Mouse (Mus musculus): ENCODE data around the gene Ttc28. TPM values are rescaled to one million over a fixed set of nuclear protein-coding genes. Genes with fewer than 3 reads are reported as not detected.

Ttc28 gene
- polyA plus RNA-seq, 1 experiment from 2014 or later, result 3.5 TPM

- Histone ChIP-seq H3K4me2 (replicated peaks; ENCODE audit: low read depth) (no peak overlapping the region), H3K4me1 (replicated peaks; ENCODE audit: control insufficient read depth, insufficient read depth) (no peaks in the 10 kb centered on the region), H3K27ac (replicated peaks) (no peak overlapping the region), H3K4me3 (ENCODE audit: low read depth, low read length) (no peak overlapping the region), H3K36me3 (ENCODE audit: control insufficient read depth, insufficient read depth, low read length) (no peaks in the 10 kb centered on the region), H3K9me3 (ENCODE audit: control insufficient read depth, low read length) (no peaks in the 10 kb centered on the region), H3K9ac (ENCODE audit: low read length) (no peak overlapping the region), H3K27me3 (ENCODE audit: control insufficient read depth, insufficient read depth, low read length) (no peaks in the 10 kb centered on the region)
- 84% methylated on average over 5 of the region's 5 CpGs for WGBS
- DNase-seq (ENCODE audit: low spot score), result no peak
- ATAC-seq (ENCODE audit: low FRiP score, low TSS enrichment), result no peak
- TF ChIP-seq CTCF (IDR thresholded peaks at IDR 0.05; ENCODE audit: low read depth) (no peak), EP300 (optimal IDR thresholded peaks at IDR 0.05) (no peak)
Observed at GRCm38 (mm10) chr5:111080601-111081000, 201.0 kb downstream of the Ttc28 start.

GRCm38 (mm10) chr5:111085849-111086248, 206.2 kb downstream of the Ttc28 start:
- Histone ChIP-seq H3K9me3 (ENCODE audit: control insufficient read depth, low read length) (no peaks in the 10 kb centered on the region), H3K4me1 (replicated peaks; ENCODE audit: control insufficient read depth, insufficient read depth) (no peaks in the 10 kb centered on the region), H3K9ac (ENCODE audit: low read length) (no peak overlapping the region), H3K27me3 (ENCODE audit: control insufficient read depth, insufficient read depth, low read length) (no peaks in the 10 kb centered on the region), H3K4me3 (ENCODE audit: low read depth, low read length) (no peak overlapping the region), H3K4me2 (replicated peaks; ENCODE audit: low read depth) (no peak overlapping the region), H3K36me3 (ENCODE audit: control insufficient read depth, insufficient read depth, low read length) (no peaks in the 10 kb centered on the region), H3K27ac (replicated peaks) (no peak overlapping the region)
- no peak for DNase-seq (ENCODE audit: low spot score)
- no peak for ATAC-seq (ENCODE audit: low FRiP score, low TSS enrichment)
- TF ChIP-seq EP300 (optimal IDR thresholded peaks at IDR 0.05), result no peak
- TF ChIP-seq CTCF (IDR thresholded peaks at IDR 0.05; ENCODE audit: low read depth), result no peak
- WGBS, result 95% methylated on average over 4 of the region's 4 CpGs

GRCm38 (mm10) chr5:111096750-111097149, 217.1 kb downstream of the Ttc28 start:
- Histone ChIP-seq H3K9me3 (ENCODE audit: control insufficient read depth, low read length) (no peaks in the 10 kb centered on the region), H3K4me3 (ENCODE audit: low read depth, low read length) (no peak overlapping the region), H3K9ac (ENCODE audit: low read length) (no peak overlapping the region), H3K27ac (replicated peaks) (no peak overlapping the region), H3K4me1 (replicated peaks; ENCODE audit: control insufficient read depth, insufficient read depth) (0 out of 2 replicates have a peak, but pooled peaks cover 2% of the 10 kb centered on the region), H3K27me3 (ENCODE audit: control insufficient read depth, insufficient read depth, low read length) (no peaks in the 10 kb centered on the region), H3K36me3 (ENCODE audit: control insufficient read depth, insufficient read depth, low read length) (no peaks in the 10 kb centered on the region; the same call in 1 of the 2 replicates), H3K4me2 (replicated peaks; ENCODE audit: low read depth) (no peak overlapping the region)
- no peak for TF ChIP-seq EP300 (optimal IDR thresholded peaks at IDR 0.05)
- no peak for TF ChIP-seq CTCF (IDR thresholded peaks at IDR 0.05; ENCODE audit: low read depth)
- 58% methylated on average over 5 of the region's 5 CpGs for WGBS
- DNase-seq (ENCODE audit: low spot score) (no peak), ATAC-seq (ENCODE audit: low FRiP score, low TSS enrichment) (no peak)

GRCm38 (mm10) chr5:111097233-111098160, 217.9 kb downstream of the Ttc28 start:
- H3K9me3 ChIP-seq (ENCODE audit: control insufficient read depth, low read length), result no peaks in the 10 kb centered on the region
- DNase-seq (ENCODE audit: low spot score), result no peak
- 0 out of 2 replicates have a peak, but pooled peaks cover 2% of the 10 kb centered on the region for H3K4me1 ChIP-seq (replicated peaks; ENCODE audit: control insufficient read depth, insufficient read depth)
- WGBS, result 55% methylated on average over 11 of the region's 11 CpGs
- H3K27me3 ChIP-seq (ENCODE audit: control insufficient read depth, insufficient read depth, low read length), result no peaks in the 10 kb centered on the region
- no peaks in the 10 kb centered on the region; the same call in 1 of the 2 replicates for H3K36me3 ChIP-seq (ENCODE audit: control insufficient read depth, insufficient read depth, low read length)
- no peak for ATAC-seq (ENCODE audit: low FRiP score, low TSS enrichment)
- no peak overlapping the region for H3K4me3 ChIP-seq (ENCODE audit: low read depth, low read length)
- H3K4me2 ChIP-seq (replicated peaks; ENCODE audit: low read depth), result no peak overlapping the region
- no peak overlapping the region for H3K27ac ChIP-seq (replicated peaks)
- no peak overlapping the region for H3K9ac ChIP-seq (ENCODE audit: low read length)
- no peak for TF ChIP-seq EP300 (optimal IDR thresholded peaks at IDR 0.05)
- TF ChIP-seq CTCF (IDR thresholded peaks at IDR 0.05; ENCODE audit: low read depth), result no peak

- Histone ChIP-seq H3K36me3 (ENCODE audit: control insufficient read depth, insufficient read depth, low read length) (no peaks in the 10 kb centered on the region; the same call in 1 of the 2 replicates), H3K4me1 (replicated peaks; ENCODE audit: control insufficient read depth, insufficient read depth) (0 out of 2 replicates have a peak, but pooled peaks cover 2% of the 10 kb centered on the region), H3K4me2 (replicated peaks; ENCODE audit: low read depth) (no peak overlapping the region), H3K27ac (replicated peaks) (no peak overlapping the region), H3K9ac (ENCODE audit: low read length) (no peak overlapping the region), H3K27me3 (ENCODE audit: control insufficient read depth, insufficient read depth, low read length) (no peaks in the 10 kb centered on the region), H3K9me3 (ENCODE audit: control insufficient read depth, low read length) (no peaks in the 10 kb centered on the region), H3K4me3 (ENCODE audit: low read depth, low read length) (no peak overlapping the region)
- DNase-seq (ENCODE audit: low spot score), result peak; percentile 28
- TF ChIP-seq EP300 (optimal IDR thresholded peaks at IDR 0.05), result no peak
- TF ChIP-seq CTCF (IDR thresholded peaks at IDR 0.05; ENCODE audit: low read depth), result no peak
- 44% methylated on average over 7 of the region's 7 CpGs for WGBS
- peak; percentile 49; the same call in 1 of the 2 replicates for ATAC-seq (ENCODE audit: low FRiP score, low TSS enrichment)
Observed at GRCm38 (mm10) chr5:111098516-111099274, 219.1 kb downstream of the Ttc28 start.

All from stomach, postnatal 0 days (tissue).